In the genomic region with DNA sequence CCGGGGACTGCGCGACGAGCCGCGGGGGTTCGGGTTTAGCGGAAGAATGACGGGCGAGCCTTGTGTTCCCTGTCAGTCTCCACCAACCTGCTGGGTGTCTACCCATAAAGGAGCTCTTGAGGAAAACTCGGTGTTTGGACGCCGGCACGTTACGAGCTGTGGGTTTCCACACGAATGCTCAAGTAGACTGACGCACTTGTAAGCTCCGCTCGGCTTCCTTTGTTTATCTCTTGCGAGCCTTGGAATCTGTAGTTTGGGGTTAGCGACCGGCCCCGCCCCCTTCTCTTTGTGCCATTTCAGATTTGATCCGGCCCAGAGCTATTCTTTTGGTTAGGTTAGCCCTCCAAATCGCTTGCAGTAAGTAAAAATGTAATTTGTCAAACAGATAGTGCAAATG, we compare ENCODE assay signal across 7 mouse cellular contexts. TPM values are rescaled to one million over a fixed set of nuclear protein-coding genes. Genes with fewer than 3 reads are reported as not detected.
DNase-seq lines count a peak whose midpoint lies in the region; ATAC-seq and TF ChIP-seq lines count a peak whose summit lies in the region.

No protein-coding gene starts in this region.

- H3K4me2 ChIP-seq in liver, embryonic 13.5 days = peak overlapping the region; percentile 85
- H3K4me2 ChIP-seq in neural tube, embryonic 13.5 days = peak overlapping the region; percentile 73

- TF ChIP-seq CTCF in thymus, adult 2 months (IDR thresholded peaks at IDR 0.05; ENCODE audit: borderline replicate concordance, control insufficient read depth, extremely low read depth, insufficient read depth, low read length, poor library complexity) = no peak; the same call in 1 of the 2 replicates

- no peaks in the 10 kb centered on the region for H3K27me3 ChIP-seq in thymus, adult 2 months (ENCODE audit: control insufficient read depth, insufficient read depth, low read length)
- no peaks in the 10 kb centered on the region for H3K27me3 ChIP-seq in liver, embryonic 13.5 days
- no peaks in the 10 kb centered on the region for H3K27me3 ChIP-seq in neural tube, embryonic 13.5 days

- peak overlapping the region; percentile 84 for H3K9ac ChIP-seq in liver, embryonic 13.5 days
- peak overlapping the region; percentile 83 for H3K9ac ChIP-seq in neural tube, embryonic 13.5 days

- H3K4me1 ChIP-seq in thymus, adult 2 months (replicated peaks; ENCODE audit: control insufficient read depth, insufficient read depth, low read length) = no peaks in the 10 kb centered on the region
- 0 out of 2 replicates have a peak, but pooled peaks cover 6% of the 10 kb centered on the region for H3K4me1 ChIP-seq in brown adipose tissue, adult 24 weeks (ENCODE audit: control insufficient read depth, insufficient read depth, insufficient read length, low read length)
- H3K4me1 ChIP-seq in liver, embryonic 13.5 days (replicated peaks) = peaks cover 26% of the 10 kb centered on the region
- peaks cover 16% of the 10 kb centered on the region for H3K4me1 ChIP-seq in neural tube, embryonic 13.5 days (replicated peaks)

- peak overlapping the region; percentile 53 for H3K27ac ChIP-seq in thymus, adult 2 months (ENCODE audit: control insufficient read depth, insufficient read depth, low read length)
- peak overlapping the region; percentile 71 for H3K27ac ChIP-seq in brown adipose tissue, adult 24 weeks (replicated peaks; ENCODE audit: low read depth, low read length)
- H3K27ac ChIP-seq in liver, embryonic 13.5 days = peak overlapping the region; percentile 90
- H3K27ac ChIP-seq in neural tube, embryonic 13.5 days (replicated peaks) = peak overlapping the region; percentile 96

- TF ChIP-seq POLR2A in thymus, adult 2 months (IDR thresholded peaks at IDR 0.05; ENCODE audit: control insufficient read depth, extremely low read depth, insufficient read depth, low read length, poor library complexity) = no peak

- ATAC-seq in hematopoietic stem cell, adult 5-6 weeks (replicated peaks in 1 of 2; ENCODE audit: insufficient read depth in 1 of 2, low FRiP score in 2 of 2, low TSS enrichment in 1 of 2, low read depth in 1 of 2, poor library complexity in 2 of 2, severe bottlenecking in 2 of 2) = peak; percentile 9 to 33; a peak in 2 of 4 replicates
- ATAC-seq in liver, embryonic 13.5 days (ENCODE audit: low read depth) = 0 out of 2 replicates have a peak, but pooled peaks have one; percentile 3
- peak; percentile 74; the same call in 1 of the 2 replicates for ATAC-seq in neural tube, embryonic 13.5 days (ENCODE audit: low read depth)

- H3K36me3 ChIP-seq in thymus, adult 2 months (ENCODE audit: control insufficient read depth, insufficient read depth, low read length) = no peaks in the 10 kb centered on the region
- no peaks in the 10 kb centered on the region for H3K36me3 ChIP-seq in liver, embryonic 13.5 days
- peaks cover 3% of the 10 kb centered on the region; the same call in 1 of the 2 replicates for H3K36me3 ChIP-seq in neural tube, embryonic 13.5 days

- WGBS in thymus, adult 2 months = under 1% methylated on average over 25 of the region's 25 CpGs
- WGBS in liver, embryonic 13.5 days (ENCODE audit: insufficient replicate concordance) = under 1% methylated on average over 25 of the region's 25 CpGs
- under 1% methylated on average over 25 of the region's 25 CpGs for WGBS in neural tube, embryonic 13.5 days

- H3K9me3 ChIP-seq in liver, embryonic 13.5 days (replicated peaks) = no peaks in the 10 kb centered on the region
- no peaks in the 10 kb centered on the region for H3K9me3 ChIP-seq in neural tube, embryonic 13.5 days

- H3K4me3 ChIP-seq in thymus, adult 2 months (ENCODE audit: control insufficient read depth, insufficient read depth, low read length) = peak overlapping the region; percentile 53
- H3K4me3 ChIP-seq in brown adipose tissue, adult 24 weeks (ENCODE audit: insufficient read depth, low read depth, low read length) = peak overlapping the region; percentile 93
- peak overlapping the region; percentile 90 for H3K4me3 ChIP-seq in liver, embryonic 13.5 days (replicated peaks)
- H3K4me3 ChIP-seq in neural tube, embryonic 13.5 days = peak overlapping the region; percentile 74

- no peak for DNase-seq in thymus, adult 2 months
- DNase-seq in thymus, postnatal 14 days = no peak
- no peak for DNase-seq in liver, embryonic 13.5 days
- DNase-seq in right cerebral cortex, adult 2 months (ENCODE audit: low spot score in 2 of 2) = no peak

RNA-seq across cellular contexts. Expression of a gene that starts 0.6 kb away (rescaled TPM):
- 13.7 and 14.6 TPM in 2 replicates for polyA plus RNA-seq in thymus, adult 2 months (2012; rRNA removed)
- polyA plus RNA-seq in brown adipose tissue, adult 24 weeks (2012; ENCODE audit: insufficient read depth, insufficient read length, missing spikeins) = 5.0 TPM in 2 replicates
- total RNA-seq in hematopoietic stem cell, adult 5-6 weeks (2017) = 58.6 and 66.5 TPM in 2 replicates
- 2.6 and 3.7 TPM in 2 replicates for polyA plus RNA-seq in liver, embryonic 13.5 days (2015; fragmentation: Nextera tagmentation; extraction: Ambion mirVana)
- polyA plus RNA-seq in neural tube, embryonic 13.5 days (2015; fragmentation: Nextera tagmentation; extraction: Ambion mirVana) = 26.5 and 29.5 TPM in 2 replicates

RNA-seq across cellular contexts. Expression of a gene that starts 10.8 kb away (rescaled TPM):
- 7.3 and 7.7 TPM in 2 replicates for polyA plus RNA-seq in thymus, adult 2 months (2012; rRNA removed)
- 38.8 and 56.2 TPM in 2 replicates for polyA plus RNA-seq in brown adipose tissue, adult 24 weeks (2012; ENCODE audit: insufficient read depth, insufficient read length, missing spikeins)
- 128 and 144 TPM in 2 replicates for total RNA-seq in hematopoietic stem cell, adult 5-6 weeks (2017)
- polyA plus RNA-seq in liver, embryonic 13.5 days (2015; fragmentation: Nextera tagmentation; extraction: Ambion mirVana) = 94.5 and 131 TPM in 2 replicates
- polyA plus RNA-seq in neural tube, embryonic 13.5 days (2015; fragmentation: Nextera tagmentation; extraction: Ambion mirVana) = 90.2 and 91.6 TPM in 2 replicates

Comparison
In these comparisons a context has a peak if more than half of its experiments do, and no peak if none do; other contexts are left out.
1. ATAC-seq: peak in every context shown above with its lines; median percentile 74 in neural tube, embryonic 13.5 days; 21 in hematopoietic stem cell, adult 5-6 weeks; 3 in liver, embryonic 13.5 days.